Mouse (Mus musculus): ENCODE measurements around the gene Gm20388. TPM values are rescaled to one million over a fixed set of nuclear protein-coding genes. Genes with fewer than 3 reads are reported as not detected.

Gene Gm20388
- polyA plus RNA-seq, 1 experiment: 10.6 TPM

GRCm38 (mm10) chr8:124242913-124243312 is 4332.3 kb downstream of the Gm20388 start:
- Histone ChIP-seq H3K27ac (ENCODE audit: control insufficient read depth, insufficient read depth, low read depth, low read length, poor library complexity) (no peak overlapping the region), H3K4me1 (ENCODE audit: control insufficient read depth, insufficient read depth, low read length) (peaks cover 2% of the 10 kb centered on the region), H3K4me3 (replicated peaks; ENCODE audit: control insufficient read depth, low read depth, low read length) (no peak overlapping the region)
- 80% methylated on average over 5 of the region's 5 CpGs for WGBS
- TF ChIP-seq POLR2A (IDR thresholded peaks at IDR 0.05; ENCODE audit: borderline replicate concordance, control insufficient read depth, low read depth, low read length) (no peak), CTCF (IDR thresholded peaks at IDR 0.05; ENCODE audit: control insufficient read depth, insufficient read depth, low read length) (no peak)

- Histone ChIP-seq H3K4me3 (replicated peaks; ENCODE audit: control insufficient read depth, low read depth, low read length) (no peak overlapping the region), H3K27ac (ENCODE audit: control insufficient read depth, insufficient read depth, low read depth, low read length, poor library complexity) (no peak overlapping the region), H3K4me1 (ENCODE audit: control insufficient read depth, insufficient read depth, low read length) (peaks cover 5% of the 10 kb centered on the region)
- no peak for TF ChIP-seq POLR2A (IDR thresholded peaks at IDR 0.05; ENCODE audit: borderline replicate concordance, control insufficient read depth, low read depth, low read length)
- TF ChIP-seq CTCF (IDR thresholded peaks at IDR 0.05; ENCODE audit: control insufficient read depth, insufficient read depth, low read length): no peak
- 56% methylated on average over 6 of the region's 6 CpGs for WGBS
Observed at GRCm38 (mm10) chr8:124247581-124247980, 4336.9 kb downstream of the Gm20388 start.

- TF ChIP-seq POLR2A (IDR thresholded peaks at IDR 0.05; ENCODE audit: borderline replicate concordance, control insufficient read depth, low read depth, low read length) (no peak), CTCF (IDR thresholded peaks at IDR 0.05; ENCODE audit: control insufficient read depth, insufficient read depth, low read length) (no peak)
- Histone ChIP-seq H3K4me1 (ENCODE audit: control insufficient read depth, insufficient read depth, low read length) (peaks cover 5% of the 10 kb centered on the region), H3K27ac (ENCODE audit: control insufficient read depth, insufficient read depth, low read depth, low read length, poor library complexity) (no peak overlapping the region), H3K4me3 (replicated peaks; ENCODE audit: control insufficient read depth, low read depth, low read length) (no peak overlapping the region)
- 81% methylated on average over 6 of the region's 6 CpGs for WGBS
Observed at GRCm38 (mm10) chr8:124248688-124249087, 4338.0 kb downstream of the Gm20388 start.

DNA sequence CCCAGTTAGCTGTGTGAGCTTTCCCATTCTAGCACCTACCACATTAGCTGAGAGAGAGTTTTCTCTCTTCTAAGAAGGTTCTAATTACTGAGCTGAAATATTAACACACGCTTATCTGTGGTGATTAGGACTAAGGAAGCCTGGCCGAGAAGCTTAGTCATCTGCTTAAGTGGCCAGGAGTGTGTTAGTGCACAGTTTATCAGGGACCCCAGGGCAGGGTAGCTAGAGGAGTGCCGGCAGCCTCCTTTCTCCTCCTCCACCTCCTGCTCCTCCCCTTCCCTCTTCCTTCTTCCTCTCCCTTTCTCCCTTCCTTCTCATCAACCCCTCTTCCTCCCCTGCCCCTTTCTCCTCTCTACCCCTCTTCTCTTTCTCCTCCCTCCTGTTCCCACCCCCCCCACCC is 4339.6 kb downstream of the Gm20388 start:
- no peak for TF ChIP-seq CTCF (IDR thresholded peaks at IDR 0.05; ENCODE audit: control insufficient read depth, insufficient read depth, low read length)
- H3K4me3 ChIP-seq (replicated peaks; ENCODE audit: control insufficient read depth, low read depth, low read length): no peak overlapping the region
- H3K4me1 ChIP-seq (ENCODE audit: control insufficient read depth, insufficient read depth, low read length): peaks cover 5% of the 10 kb centered on the region
- 16% methylated on average over 3 of the region's 3 CpGs for WGBS
- no peak overlapping the region for H3K27ac ChIP-seq (ENCODE audit: control insufficient read depth, insufficient read depth, low read depth, low read length, poor library complexity)

DNA sequence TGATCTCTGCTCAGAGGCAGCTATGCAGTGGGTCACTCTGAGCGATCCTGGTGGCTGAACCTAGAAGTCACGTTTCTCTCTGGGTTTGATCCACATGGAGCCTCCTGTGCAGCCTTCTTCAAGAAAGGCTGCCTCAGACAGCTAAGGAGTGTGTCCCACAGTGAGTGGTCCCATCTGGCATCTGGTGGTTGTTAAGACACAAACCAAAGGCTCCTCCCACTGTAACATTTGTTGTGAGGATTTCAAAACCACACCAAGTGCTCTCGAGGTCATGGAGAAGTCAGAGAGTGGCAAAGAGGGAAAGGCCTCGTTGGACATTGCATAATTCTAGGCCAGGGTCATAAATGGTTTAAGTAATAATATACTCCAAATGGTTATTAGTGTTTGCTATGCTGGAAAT is 4340.1 kb downstream of the Gm20388 start:
- TF ChIP-seq POLR2A (IDR thresholded peaks at IDR 0.05; ENCODE audit: borderline replicate concordance, control insufficient read depth, low read depth, low read length) (no peak), CTCF (IDR thresholded peaks at IDR 0.05; ENCODE audit: control insufficient read depth, insufficient read depth, low read length) (no peak)
- Histone ChIP-seq H3K4me1 (ENCODE audit: control insufficient read depth, insufficient read depth, low read length) (peaks cover 5% of the 10 kb centered on the region), H3K4me3 (replicated peaks; ENCODE audit: control insufficient read depth, low read depth, low read length) (no peak overlapping the region), H3K27ac (ENCODE audit: control insufficient read depth, insufficient read depth, low read depth, low read length, poor library complexity) (no peak overlapping the region)
- 14% methylated on average over 4 of the region's 4 CpGs for WGBS

GRCm38 (mm10) chr8:124252533-124252950 is 4341.9 kb downstream of the Gm20388 start:
- no peak overlapping the region for H3K4me3 ChIP-seq (replicated peaks; ENCODE audit: control insufficient read depth, low read depth, low read length)
- 65% methylated on average over 5 of the region's 5 CpGs for WGBS
- H3K27ac ChIP-seq (ENCODE audit: control insufficient read depth, insufficient read depth, low read depth, low read length, poor library complexity): no peak overlapping the region
- H3K4me1 ChIP-seq (ENCODE audit: control insufficient read depth, insufficient read depth, low read length): peaks cover 8% of the 10 kb centered on the region
- TF ChIP-seq POLR2A (IDR thresholded peaks at IDR 0.05; ENCODE audit: borderline replicate concordance, control insufficient read depth, low read depth, low read length) (no peak), CTCF (IDR thresholded peaks at IDR 0.05; ENCODE audit: control insufficient read depth, insufficient read depth, low read length) (no peak)

DNA sequence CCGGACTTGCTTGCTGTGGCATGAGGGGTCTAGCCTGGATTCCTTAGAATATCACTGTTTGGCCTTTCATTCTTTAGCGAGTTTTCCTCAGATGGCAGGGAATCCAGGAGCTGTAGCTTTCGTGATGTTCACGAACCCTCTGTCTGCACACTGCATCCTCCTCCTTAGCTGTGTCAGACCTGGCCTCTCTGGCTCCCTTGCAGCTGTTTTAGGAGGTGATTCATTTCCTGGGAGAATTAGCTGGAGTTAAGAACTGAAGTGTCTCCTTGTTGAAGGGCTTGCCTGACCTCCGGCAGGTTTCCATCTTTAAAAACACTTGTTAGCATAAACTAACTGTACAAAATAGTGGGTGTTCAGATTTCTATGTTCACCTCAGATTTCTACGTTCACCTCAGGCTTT is 4343.3 kb downstream of the Gm20388 start:
- TF ChIP-seq CTCF (IDR thresholded peaks at IDR 0.05; ENCODE audit: control insufficient read depth, insufficient read depth, low read length) (no peak), POLR2A (IDR thresholded peaks at IDR 0.05; ENCODE audit: borderline replicate concordance, control insufficient read depth, low read depth, low read length) (no peak)
- Histone ChIP-seq H3K4me3 (replicated peaks; ENCODE audit: control insufficient read depth, low read depth, low read length) (no peak overlapping the region), H3K27ac (ENCODE audit: control insufficient read depth, insufficient read depth, low read depth, low read length, poor library complexity) (no peak overlapping the region), H3K4me1 (ENCODE audit: control insufficient read depth, insufficient read depth, low read length) (peaks cover 9% of the 10 kb centered on the region)
- 64% methylated on average over 6 of the region's 6 CpGs for WGBS

- TF ChIP-seq CTCF (IDR thresholded peaks at IDR 0.05; ENCODE audit: control insufficient read depth, insufficient read depth, low read length) (no peak), POLR2A (IDR thresholded peaks at IDR 0.05; ENCODE audit: borderline replicate concordance, control insufficient read depth, low read depth, low read length) (no peak)
- Histone ChIP-seq H3K4me1 (ENCODE audit: control insufficient read depth, insufficient read depth, low read length) (peaks cover 4% of the 10 kb centered on the region; the same call in 1 of the 2 replicates), H3K4me3 (replicated peaks; ENCODE audit: control insufficient read depth, low read depth, low read length) (no peak overlapping the region), H3K27ac (ENCODE audit: control insufficient read depth, insufficient read depth, low read depth, low read length, poor library complexity) (no peak overlapping the region)
- WGBS: 43% methylated on average over 9 of the region's 9 CpGs
Observed at GRCm38 (mm10) chr8:124256841-124257240, 4346.2 kb downstream of the Gm20388 start.

DNA sequence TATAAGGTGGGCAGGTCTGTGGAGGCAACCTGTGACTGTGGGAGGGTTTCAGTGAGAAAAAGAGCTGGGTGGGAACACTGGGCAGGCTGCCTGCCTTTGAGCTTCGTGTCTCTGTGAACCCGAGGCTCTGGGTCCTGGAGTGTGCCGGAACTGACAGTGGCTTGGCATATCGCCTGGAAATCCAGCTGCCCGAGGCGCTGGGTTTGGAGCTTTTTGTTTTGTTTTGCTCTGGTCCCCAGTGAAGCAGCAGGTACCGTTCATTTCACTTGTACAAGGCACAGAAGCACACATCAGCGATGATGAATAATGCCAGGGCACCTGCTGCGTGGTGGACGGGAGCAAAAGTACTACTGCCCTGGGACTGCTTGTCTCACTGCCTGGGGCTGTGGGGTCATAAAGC is 4346.7 kb downstream of the Gm20388 start:
- H3K4me3 ChIP-seq (replicated peaks; ENCODE audit: control insufficient read depth, low read depth, low read length): no peak overlapping the region
- no peak for TF ChIP-seq CTCF (IDR thresholded peaks at IDR 0.05; ENCODE audit: control insufficient read depth, insufficient read depth, low read length)
- TF ChIP-seq POLR2A (IDR thresholded peaks at IDR 0.05; ENCODE audit: borderline replicate concordance, control insufficient read depth, low read depth, low read length): no peak
- peaks cover 4% of the 10 kb centered on the region; the same call in 1 of the 2 replicates for H3K4me1 ChIP-seq (ENCODE audit: control insufficient read depth, insufficient read depth, low read length)
- no peak overlapping the region for H3K27ac ChIP-seq (ENCODE audit: control insufficient read depth, insufficient read depth, low read depth, low read length, poor library complexity)
- 20% methylated on average over 10 of the region's 10 CpGs for WGBS

All from bone marrow, adult 2 months (tissue).